Mouse (Mus musculus) WW6 (cell line): ENCODE data around the gene Tomm20.
"Not testable (repeated sequence)": the region's sequence is repeated elsewhere in the genome, so short reads cannot be mapped to it uniquely, and the experiment has no call there.

Experiments
- DNase-seq: peaks from one replicate; pipeline ENCODE4 v3.0.0-alpha.2; 2013; ENCODE audit warnings: low read depth, low spot score

Tomm20 gene

DNA sequence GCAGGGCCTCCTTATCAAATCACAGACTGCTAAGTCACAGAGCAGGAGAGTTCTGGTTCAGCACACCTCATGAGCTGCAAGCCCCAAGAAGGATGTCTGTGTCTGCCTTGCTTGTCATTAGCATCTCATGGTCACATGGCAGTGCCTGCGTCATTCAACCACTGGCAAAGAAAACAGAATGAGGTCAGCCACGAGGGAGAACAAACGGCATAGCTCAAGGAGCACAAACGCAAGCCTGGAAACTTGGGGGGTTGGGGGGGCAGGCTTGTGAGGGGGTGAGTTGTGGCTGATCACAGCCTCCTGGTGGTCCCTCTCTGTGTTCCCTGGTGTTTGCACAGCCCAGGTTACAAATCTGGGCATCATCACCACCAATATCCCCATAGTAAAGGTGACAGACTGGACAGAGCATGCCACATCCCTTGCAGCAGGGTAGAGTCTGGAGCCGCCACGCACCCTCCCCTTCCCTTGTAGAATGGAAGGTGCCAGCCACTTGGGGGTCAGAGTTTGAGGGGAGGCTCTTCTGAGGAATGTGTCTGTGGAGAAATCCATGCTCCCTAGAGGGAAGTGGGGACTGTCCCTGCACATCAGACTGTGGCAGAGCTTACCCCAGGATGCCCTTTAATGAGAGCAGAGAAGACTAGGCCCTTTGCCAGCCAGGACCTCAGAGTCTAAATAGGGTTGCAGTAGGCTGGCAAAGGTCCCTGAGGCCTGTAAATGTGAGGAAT is 61.3 kb downstream of the Tomm20 start:
- no peak for DNase-seq

DNA sequence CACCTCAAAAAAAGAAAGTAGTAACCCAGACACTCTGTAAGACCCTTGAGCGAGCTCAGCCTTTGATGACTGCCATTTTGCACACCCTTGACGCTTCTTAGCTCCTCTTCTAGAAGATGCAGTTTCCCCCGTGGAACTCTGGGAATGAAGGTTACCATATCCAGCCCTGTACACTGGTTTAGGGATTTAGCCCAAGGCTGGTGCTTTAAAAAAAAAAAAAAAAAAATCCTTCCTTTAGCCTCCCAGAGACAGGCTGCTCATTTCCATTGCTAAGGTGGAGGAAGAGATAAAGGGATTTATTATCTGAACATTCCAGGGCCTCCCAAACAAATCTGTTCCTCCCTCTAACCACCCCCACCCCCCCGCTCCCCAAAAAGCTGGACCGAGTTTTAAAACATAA is 61.9 kb downstream of the Tomm20 start:
- no peak for DNase-seq

DNA sequence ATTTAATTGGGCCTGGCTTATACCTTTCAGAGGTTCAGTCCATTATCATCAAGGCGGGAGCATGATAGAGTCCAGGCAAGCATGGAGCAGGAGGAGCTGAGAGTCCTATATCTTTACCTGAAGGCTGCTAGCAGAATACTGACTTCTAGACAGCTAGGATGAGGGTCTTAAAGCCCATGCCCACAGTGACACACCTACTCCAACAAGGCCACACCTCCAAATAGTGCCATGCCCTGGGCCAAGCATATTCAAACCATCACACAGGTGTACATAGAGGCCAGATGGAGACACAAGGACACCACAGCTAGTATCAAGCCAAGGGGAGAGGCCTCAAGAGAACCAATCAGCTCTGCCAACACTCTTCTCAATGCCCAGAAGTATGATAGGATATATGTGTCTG is 63.1 kb downstream of the Tomm20 start:
- not testable (repeated sequence) for DNase-seq

DNA sequence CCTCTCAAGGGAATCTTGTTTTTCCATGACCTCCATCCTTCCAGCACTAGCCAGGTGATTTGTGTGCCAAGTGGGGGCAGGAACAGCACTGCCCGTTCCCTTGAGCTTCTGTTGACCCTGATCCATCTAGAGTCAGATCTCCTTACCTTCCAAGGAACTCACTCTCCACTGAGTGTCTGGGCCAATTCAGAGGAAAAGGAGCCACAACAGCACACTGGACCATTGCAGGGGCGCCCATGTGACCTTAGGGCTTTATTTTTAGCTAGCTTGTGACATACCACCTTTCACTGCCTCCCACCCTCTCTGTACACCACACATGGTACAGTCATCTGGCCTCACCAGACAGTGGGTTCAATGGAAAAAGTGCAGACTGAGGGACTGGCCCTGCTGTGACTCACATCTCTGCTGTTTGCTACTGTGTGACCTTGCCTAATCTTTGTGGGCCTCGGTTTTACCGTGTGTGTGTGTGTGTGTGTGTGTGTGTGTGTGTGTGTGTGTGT is 64.0 kb downstream of the Tomm20 start:
- no peak for DNase-seq
